Mouse (Mus musculus) 416B (cell line): ENCODE measurements around the gene Ugcg.

ENCODE experiments used
- DNase-seq: peaks from one replicate; pipeline ENCODE4 v3.0.0; 2011; ENCODE audit warnings: low read depth

The Ugcg gene

DNA sequence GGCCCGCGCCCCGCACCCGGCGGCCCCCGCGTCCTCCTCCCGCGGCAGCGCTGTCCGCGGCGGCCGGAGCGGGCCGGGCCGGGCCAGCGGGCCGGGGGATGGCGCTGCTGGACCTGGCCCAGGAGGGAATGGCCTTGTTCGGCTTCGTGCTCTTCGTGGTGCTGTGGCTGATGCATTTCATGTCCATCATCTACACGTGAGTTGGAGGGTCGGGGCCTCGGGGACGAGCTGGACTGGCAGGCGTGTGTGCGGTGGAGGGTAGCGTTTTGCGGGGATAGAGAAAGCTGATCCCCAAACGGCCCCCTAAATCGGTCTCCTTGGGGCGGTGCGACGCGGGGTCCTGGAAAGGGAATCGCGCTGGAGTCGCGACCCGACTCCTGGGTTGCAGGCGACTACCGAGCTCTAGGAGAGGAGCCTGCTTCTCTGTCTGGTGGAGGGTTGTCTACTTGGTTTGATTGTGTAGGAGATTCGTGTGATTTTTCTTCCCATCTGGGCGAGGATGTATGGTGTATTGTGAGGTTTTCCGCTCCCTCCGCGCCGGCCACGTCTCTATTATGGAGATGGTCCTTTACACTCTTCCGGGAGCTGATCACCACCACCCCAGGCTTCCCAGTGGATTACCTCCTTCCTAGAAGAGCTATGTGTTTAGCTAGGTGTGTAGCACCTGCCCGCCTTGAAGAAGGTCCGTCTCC, 635 bp downstream of the Ugcg start:
- DNase-seq, result peak; percentile 39

DNA sequence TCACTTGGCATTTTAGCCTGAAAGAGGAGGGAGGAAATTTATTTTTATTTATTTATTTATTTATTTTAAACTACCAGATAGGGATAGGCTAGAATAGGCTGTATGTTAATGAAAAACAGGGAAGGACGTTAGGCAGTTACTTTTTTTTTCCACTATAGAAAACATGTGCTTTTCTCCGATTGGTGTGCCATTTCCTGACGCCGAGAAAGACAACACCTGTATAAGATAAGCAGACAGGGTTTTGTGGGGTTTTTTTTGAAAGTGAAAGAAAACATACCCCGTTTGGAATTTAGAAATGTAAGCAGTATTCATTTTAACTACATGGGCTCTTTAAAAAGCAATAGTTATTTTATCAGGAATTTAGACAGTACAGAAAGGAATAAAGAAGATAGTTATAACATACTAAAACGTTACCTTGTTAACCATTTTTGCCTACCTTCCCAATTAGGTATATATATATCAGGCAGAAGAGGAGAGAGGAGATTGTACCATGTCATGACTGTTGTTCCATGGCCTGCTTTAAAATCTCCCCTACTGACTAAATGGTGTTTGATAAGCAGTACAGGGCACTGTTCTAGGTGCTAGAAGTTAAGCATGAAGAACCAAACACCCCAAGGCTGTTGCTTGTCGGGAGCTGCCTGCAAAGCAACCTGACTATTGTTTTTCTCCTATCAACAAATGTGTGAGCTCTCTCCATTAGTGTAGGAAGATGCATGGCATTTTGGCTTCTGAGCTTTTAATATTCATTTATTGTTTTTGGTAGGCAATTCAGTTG, 1.8 kb downstream of the Ugcg start:
- peak; percentile 65 for DNase-seq

DNA sequence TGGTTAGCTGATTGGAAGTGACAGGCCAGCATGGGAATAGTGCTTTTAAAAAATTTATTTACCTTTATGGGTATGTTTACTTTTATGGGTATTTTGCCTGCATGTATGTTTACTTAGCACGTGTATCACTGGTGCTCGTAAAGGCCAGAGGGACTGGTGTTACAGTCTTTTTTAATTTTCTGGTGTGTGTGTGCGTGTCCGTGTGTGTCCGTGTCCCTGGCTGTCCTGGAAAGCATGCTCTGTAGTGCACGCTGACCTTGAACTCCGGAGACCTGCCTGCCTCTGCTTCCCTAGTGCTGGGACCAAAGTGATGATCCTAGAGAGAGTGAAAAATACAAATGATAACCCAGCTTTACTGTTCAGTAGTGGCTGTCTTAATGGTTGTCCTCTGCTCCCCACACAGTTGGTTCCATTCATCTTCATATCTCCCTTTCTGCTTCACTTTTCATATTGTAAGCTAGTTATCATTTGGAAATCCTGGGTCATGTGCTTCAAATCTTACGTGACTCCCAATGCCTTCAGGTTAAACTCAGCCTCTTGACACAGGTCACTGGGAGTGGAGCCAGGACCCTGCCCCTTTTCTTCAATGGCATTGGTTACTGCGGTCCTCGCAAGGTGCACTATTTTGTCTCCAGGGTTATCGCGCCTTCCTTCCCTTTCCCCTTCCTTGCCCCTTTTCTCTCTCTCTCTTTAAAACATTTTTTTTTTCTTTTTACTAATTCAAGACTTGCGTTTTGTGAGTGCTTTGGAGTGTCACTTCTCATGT, 5.9 kb downstream of the Ugcg start:
- no peak for DNase-seq

DNA sequence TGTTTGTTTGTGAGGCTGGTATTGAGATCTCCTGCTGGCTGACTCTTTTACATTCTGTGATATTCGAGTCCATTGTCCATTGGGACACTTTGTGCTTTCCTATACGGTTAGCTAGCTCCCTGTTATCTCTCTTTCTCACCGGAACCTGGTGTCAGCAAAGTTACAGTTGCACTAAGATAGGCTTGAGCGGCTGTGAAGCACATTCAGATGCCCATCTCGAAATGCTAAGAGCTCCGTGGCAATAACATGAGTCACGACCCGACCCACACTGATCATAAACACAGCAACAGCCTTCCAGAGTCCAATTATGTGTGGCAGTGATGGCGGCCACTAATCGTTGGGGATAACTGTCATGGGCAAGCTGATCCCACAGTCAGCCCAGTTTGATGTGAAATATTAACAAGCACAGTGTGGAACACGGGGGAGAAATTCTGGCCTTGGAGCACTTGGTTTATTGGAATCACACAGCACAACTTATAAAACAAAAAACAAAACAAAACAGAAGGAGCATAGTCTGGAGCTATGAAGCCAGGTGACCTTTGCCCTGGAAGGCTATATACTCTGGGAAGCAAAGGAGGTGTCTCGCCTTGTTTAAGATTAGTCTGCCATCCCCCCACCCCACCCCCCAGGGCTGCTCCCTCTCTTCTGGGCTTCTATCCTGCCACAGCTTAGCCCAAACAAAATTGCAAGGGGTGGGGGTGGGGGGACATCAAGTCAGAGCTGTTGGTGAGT, 7.5 kb downstream of the Ugcg start:
- DNase-seq, result peak; percentile 52

DNA sequence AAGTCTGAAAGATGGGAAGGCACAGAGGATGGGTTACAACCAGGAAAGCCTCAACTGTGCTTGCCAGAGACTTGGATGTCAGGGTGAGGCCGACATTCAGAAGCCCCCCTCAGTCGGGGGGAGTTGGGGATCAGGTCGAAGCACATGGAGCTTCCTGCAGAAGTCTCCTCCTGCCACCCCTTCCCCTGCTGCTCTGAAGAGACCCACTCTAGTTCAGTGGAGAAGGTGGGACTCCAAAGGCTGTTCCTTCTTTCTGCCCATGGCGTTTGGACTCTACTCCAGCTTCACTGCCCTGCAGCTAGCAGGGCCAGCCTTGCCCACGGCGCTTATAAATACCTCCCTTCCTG, 8.0 kb downstream of the Ugcg start:
- DNase-seq, result no peak

DNA sequence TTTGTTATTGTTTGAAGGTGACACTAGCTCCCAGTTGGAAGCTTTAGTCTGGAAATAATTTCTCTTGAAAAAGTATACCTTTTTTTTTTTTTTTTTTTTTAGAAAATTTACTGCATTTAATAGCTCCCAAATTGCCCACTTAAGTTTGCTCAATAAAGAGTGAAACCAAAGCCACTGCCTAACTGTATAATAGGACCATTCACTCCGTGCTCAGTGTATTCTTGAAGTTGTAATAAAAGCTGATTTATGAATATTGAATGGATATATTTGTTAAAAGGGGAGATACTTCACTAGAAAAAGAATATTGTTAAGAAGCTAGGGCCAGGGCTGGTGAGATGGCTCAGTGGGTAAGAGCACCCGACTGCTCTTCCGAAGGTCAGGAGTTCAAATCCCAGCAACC, 8.4 kb downstream of the Ugcg start:
- no peak for DNase-seq

DNA sequence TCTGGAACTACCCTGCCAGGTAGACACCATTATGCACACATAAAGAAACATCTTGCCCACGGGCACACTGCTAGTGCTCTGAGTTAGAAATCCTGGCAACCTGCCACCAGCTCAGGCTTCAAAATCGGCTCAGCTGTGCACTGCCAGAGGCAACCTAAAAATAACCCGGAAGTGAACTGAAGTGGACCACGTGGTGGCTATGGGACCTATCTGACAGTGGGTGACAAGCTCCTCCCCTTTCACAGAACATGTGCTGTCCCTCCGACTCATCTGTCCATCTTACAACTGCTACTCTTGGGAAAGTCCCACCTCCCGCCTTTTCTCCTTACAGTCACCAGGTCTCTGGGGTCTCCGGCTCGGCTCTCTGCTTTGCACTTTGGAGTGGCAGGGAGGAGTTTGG, 10.3 kb downstream of the Ugcg start:
- DNase-seq, result peak; percentile 85

DNA sequence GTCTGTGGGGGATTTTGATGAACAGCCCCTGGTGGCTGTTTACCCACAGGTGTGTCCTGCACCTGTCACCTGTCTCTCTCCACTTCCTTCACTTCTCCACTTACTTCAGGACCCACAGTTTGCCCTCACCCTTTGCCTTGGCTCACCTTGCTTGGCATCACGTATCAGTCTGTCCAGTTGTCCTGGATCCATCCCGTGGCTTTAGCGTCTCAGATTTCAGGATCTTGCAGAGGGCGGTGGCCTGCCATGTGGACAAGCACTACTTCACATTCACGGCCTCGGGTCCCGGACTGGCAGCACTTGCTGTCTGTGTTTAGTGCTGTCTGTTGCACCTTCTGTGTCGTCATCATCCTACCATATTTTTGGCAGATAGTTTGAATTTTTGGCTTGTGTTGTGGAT, 10.7 kb downstream of the Ugcg start:
- no peak for DNase-seq

DNA sequence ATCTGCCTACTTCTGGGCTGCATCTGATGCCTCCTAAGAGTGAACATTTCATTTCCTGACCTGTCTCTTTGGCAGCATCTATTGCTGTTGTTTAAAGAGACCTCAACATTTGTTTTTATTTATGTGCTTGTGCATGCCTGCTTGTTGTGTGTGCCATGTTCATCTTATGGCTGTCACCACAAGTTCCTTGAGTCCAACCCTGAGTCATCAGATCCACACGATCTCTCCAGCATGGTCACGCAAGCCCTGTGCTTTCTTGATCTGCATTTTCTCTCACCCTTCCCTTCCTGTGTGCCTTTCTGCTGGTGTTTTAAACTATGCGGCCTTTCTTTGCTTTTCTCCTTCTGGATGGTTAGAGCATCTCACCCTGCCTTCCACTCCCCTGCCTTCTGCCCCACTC, 11.6 kb downstream of the Ugcg start:
- DNase-seq, result peak; percentile 58

DNA sequence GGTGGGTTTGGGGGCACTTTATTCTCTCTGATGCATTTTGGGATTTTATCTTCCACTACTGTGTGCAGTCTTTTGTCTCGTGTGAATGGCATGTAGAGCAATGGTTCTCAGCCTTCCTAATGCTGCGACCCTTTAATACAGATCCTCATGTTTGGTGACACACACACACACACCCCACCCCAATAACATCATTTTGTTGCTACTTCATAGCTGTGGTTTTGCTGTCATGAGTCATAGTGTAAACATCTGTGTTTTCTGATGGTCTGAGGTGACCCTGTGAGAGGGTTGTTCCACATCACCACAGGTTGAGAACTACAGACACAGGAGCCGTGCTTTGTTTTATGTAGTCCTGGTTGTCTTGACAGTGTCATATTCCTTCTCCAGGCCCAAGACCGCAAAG, 15.6 kb downstream of the Ugcg start:
- DNase-seq, result peak; percentile 86

DNA sequence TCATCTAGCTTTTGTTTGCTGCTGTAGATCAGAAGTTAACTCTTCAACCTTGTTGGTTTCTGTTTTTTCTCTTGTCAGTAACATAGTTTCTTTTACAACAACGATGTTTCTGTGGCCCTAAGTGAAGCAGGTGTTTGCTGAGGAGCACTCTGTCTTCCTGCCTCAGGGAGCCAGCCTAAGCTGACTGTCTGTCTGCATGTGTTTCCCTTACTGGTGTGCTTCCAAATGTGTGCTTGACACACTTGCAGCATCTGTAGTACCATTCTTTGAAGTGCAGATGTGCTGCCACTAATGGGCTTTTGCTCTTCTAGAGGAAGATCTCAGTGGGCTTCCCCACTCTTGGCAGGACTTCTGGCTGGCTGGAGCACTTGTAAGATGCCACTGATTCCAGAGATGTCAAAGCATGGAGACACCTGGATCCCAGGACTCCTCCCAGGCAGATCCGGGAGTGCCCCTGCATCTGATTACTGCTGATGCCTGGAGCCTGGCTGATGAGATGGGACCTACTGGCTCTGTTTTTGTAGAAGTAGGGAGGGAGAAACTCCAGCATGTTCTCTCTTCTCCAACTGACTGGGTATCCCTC, 16.8 kb downstream of the Ugcg start:
- no peak for DNase-seq

DNA sequence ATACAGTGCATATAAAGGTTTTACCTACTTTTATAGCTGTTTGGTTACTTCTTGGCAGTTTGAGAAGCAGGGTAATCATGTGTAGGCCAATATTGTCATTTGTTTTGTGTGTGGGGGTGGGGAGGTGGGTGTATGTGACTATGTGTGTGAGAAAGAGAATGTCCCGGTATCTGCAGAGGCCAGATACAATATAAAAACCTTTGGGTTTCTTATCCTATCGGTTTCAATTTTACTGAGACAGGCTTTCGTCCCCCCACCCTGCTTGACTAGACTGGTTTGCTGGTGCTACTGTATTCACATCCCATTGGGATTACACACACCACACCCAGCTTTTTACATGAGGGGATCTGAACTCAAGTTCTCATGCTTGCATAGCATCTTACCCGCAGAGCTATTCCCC, 17.5 kb downstream of the Ugcg start:
- no peak for DNase-seq

DNA sequence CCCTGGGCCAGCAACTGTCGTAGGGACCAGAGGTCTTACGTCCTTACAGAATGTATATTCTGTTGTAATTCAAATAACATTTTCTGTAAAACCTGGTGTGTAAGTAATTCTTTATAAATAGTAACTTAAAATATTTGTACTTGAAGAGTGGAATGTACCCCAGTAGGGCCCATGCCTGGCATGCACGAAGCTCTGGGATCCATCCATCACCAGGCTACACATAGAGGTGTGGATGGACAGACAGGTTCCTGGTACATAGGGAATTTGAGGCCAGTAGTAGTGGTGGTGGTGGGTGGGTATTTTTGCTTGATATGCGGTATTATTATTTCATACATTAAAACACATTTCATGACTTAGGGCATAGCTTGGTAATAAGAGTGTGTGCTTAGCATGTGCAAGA, 19.6 kb downstream of the Ugcg start:
- DNase-seq, result no peak

DNA sequence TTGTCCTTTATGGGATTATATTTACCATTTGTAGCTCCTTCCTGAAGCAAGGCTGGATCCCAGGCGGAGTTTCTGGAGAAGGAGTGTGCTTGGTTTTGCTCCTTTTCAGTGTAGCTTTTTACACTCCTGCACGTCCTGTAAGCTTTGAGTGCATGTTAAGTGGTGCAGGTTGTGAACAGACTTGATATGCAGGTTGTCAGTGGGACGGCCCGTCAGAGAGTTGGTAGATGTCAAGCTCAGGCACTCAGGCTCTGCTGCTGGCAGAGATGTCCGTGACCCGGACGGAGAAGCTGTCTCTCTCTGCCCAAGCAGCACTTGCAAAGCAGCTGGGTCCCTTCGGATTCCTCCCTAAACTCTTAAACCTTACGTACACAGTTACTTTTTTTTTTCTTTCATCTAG, 22.1 kb downstream of the Ugcg start:
- DNase-seq, result no peak

DNA sequence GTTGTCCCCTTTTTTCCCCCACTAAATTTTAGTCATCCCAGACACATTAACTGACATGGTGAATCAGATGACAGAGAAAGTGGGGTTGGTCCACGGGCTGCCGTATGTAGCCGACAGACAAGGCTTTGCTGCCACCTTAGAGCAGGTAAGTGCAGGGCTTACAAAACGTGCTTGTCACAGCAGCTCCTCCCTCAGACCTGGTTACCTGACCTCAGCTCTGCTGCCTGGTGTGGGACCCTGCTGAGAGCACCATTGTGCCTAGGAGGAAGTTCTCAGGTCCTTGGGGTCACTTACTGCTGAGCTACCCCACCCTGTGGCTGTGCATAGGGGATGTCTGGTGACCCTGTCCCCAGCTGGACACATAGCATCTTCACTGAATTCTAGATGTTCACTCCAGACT, 24.8 kb downstream of the Ugcg start:
- DNase-seq, result no peak

DNA sequence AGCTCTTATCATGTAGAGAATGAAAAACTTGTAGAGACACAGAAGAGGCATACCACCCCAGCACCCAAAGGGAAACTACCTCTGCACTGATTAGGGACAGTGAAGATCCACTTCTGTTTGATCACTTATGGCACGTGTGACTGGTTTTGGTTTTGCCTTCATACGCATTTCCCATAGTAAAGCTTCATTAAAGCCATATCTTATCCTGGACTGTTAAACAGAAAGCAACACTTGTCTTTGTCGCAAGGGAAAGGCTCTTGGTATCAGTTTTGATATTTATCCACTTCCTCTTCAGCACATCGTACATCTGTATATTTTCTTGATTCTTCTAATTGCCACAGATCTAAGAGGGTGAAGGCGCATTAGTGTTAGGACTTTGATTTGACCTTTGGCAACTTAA, 25.6 kb downstream of the Ugcg start:
- no peak for DNase-seq

DNA sequence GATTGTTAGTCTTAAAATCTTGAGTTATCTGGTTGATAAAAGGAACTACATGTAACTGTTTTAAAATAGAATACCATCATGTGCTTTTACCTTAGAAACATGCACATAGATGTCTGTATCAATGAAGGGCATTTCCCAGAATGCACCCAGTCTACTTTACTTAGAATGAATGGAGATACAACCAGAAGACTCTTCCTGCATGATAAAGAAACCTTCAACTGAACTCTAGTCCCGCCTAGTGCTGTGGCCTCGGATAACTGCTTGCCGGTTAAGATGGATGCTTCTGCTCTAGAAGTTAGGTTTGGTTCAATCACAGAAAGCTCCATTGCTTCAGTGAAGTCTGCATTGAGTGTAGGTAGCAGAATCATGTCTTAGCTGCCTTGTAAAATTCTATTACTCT, 26.5 kb downstream of the Ugcg start:
- DNase-seq, result no peak

DNA sequence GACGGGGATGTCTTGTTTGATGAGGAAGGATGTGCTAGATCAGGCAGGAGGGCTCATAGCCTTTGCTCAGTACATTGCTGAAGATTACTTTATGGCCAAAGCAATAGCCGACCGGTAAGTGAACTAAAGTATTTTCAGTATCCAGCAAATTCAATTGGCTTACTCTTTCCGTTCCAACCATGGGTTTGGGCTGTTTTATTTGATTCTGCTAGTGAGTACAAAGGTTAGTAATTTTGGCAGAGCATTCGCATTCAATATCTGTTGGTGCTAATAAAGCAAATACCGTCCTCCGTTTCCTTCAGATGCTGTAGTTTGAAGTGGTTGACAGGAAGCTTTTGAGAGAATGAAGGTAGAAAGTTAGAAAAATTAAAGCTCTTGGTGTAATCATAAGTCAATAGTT, 28.0 kb downstream of the Ugcg start:
- no peak for DNase-seq

DNA sequence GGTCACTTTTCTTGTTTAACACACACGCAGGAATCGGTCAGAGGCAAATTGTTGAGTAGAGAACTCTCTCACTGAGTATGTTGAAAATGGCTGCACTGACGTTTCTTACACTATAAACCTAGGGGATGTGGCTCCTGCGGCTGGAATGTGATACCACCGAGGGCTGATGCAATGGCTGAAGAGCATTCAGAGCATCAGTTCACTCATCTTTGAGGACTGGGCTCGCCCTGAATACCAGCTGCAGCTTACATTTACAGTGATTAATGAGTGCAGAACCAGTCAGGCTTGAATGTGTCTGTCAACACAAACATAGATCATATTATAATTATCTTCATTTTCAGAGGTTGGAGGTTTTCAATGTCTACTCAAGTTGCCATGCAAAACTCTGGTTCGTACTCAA, 29.1 kb downstream of the Ugcg start:
- no peak for DNase-seq

DNA sequence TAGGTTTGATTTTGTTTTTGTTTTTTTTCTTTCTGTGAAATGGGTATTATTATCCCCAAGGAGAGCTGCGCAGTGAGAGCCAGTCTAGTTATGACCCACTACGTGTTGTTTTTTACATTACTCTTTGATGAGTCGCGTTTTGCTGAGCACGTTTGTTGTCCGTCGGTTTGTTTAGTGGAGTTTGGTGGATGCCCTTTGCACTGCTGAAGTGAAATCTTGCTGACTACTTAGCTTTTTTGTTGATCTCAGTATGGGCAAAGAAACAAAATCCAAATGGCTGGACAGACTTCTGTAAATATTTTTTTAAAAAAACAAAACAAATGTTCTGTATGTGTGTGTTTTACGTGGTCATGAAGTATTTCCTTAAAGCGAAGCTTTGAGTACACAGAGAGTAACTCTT, 33.2 kb downstream of the Ugcg start:
- no peak for DNase-seq

DNA sequence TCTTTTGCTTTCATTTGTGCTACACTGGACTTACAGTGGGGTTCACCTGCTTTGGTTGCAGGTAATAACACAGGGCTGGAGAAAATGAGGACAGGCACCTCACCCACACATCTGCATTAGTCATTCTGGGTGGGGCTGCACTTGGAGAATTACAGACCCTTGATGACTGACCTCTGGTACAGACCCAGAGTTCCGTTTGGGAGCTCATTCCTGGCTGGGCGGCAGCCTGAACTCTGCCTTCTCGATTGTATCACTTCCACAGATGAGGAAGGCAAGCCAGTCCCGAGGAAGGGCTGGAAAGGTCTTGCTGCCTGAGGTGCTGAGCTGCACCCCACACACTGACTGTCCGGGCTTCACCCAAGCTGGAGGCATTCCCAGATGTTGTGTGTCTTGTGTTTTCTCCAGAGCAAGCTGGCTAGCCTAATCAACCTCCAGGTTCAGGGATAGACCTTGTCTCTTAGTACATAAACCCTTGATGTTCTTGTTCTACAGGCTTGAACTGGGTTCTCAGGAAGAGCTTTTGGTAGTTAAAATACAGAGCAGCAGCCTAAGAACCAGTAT, 34.1 kb downstream of the Ugcg start:
- DNase-seq, result no peak

DNA sequence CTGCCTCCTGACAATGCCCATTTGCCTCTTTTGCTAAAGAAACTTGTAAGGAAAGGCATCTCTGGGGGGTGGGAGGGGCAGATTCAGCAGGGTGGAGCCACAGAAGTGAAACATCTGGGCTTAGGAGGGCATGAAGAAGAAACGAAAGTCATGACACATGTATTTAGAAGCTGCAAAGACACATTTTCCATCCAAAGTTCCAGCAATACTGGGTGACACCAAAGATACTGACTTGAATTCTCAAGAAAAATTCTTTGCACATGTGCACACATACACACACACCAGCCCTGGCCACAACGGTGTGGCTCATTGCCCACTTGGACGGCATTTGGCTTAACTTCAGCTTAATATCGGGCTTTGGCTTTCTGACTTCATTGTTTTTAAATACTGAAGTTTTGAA, 35.8 kb downstream of the Ugcg start:
- DNase-seq, result no peak
